Comparison of ENCODE assay signal across 16 mouse cellular contexts in the genomic region with DNA sequence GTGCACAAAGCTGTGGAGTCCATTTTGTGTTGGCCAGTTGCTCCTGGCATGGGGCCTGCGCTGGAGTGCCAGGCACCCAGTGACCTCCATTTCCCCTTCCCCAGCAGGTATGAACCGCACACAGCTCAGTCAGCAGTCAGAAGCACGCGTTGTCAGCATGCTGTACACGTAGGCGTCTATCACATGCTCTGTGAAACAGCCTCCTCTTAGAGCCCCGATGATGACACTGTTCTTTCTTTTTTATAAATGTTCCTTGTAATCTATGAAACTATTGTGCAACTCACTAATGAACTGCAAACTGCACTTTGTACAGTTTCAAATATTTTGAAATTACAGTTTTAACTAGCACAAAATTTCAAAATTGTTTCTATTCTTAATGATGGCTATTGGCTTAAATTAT. TPM values are rescaled to one million over a fixed set of nuclear protein-coding genes. Genes with fewer than 3 reads are reported as not detected.
DNase-seq lines count a peak whose midpoint lies in the region; ATAC-seq and TF ChIP-seq lines count a peak whose summit lies in the region.
"Had no signal": no experiment of that assay in that cellular context is flagged by ENCODE, and none has a peak within 500 bp of the region (broad histone marks: within the 10 kb centered on the region; RNA-seq: fewer than 3 reads in every experiment).

No protein-coding gene starts in this region.

- H3K4me2 ChIP-seq in lung, postnatal 0 days (replicated peaks; ENCODE audit: low read depth, low read length): no peak overlapping the region
- no peak overlapping the region for H3K4me2 ChIP-seq in forebrain, embryonic 14.5 days (ENCODE audit: low read length)
- H3K4me2 ChIP-seq: hindbrain, embryonic 14.5 days; liver, embryonic 12.5 days; midbrain, embryonic 12.5 days had no signal

- peaks cover 19% of the 10 kb centered on the region for H3K36me3 ChIP-seq in lung, postnatal 0 days (ENCODE audit: insufficient read depth, low read length)
- H3K36me3 ChIP-seq in forebrain, embryonic 14.5 days (ENCODE audit: control insufficient read depth, insufficient read depth, low read length): peaks cover 71% of the 10 kb centered on the region

- peak; percentile 66 for TF ChIP-seq EP300 in lung, postnatal 0 days (IDR thresholded peaks at IDR 0.05)

- H3K9ac ChIP-seq in lung, postnatal 0 days (replicated peaks; ENCODE audit: low read depth): no peak overlapping the region
- no peak overlapping the region for H3K9ac ChIP-seq in forebrain, embryonic 14.5 days (ENCODE audit: low read length)
- H3K9ac ChIP-seq: hindbrain, embryonic 14.5 days; liver, embryonic 12.5 days; midbrain, embryonic 12.5 days had no signal

- H3K4me3 ChIP-seq in lung, postnatal 0 days (ENCODE audit: low read depth, low read length): no peak overlapping the region
- no peak overlapping the region for H3K4me3 ChIP-seq in lung, adult 2 months (replicated peaks; ENCODE audit: extremely low read depth, low read depth, low read length)
- no peak overlapping the region for H3K4me3 ChIP-seq in forebrain, embryonic 14.5 days (ENCODE audit: low read depth, low read length)
- H3K4me3 ChIP-seq: embryonic facial prominence, embryonic 10.5 days; erythroblast, embryonic 14.5 days; liver, embryonic 12.5 days; midbrain, embryonic 12.5 days had no signal

- no peak for TF ChIP-seq POLR2A in lung, adult 2 months (IDR thresholded peaks at IDR 0.05; ENCODE audit: borderline replicate concordance, extremely low read depth, low read depth, low read length)

- H3K9me3 ChIP-seq in lung, postnatal 0 days (ENCODE audit: low read length): no peaks in the 10 kb centered on the region
- H3K9me3 ChIP-seq in forebrain, embryonic 14.5 days (replicated peaks; ENCODE audit: control insufficient read depth, low read length): no peaks in the 10 kb centered on the region
- H3K9me3 ChIP-seq: embryonic facial prominence, embryonic 10.5 days; liver, embryonic 12.5 days; midbrain, embryonic 12.5 days had no signal

- H3K4me1 ChIP-seq in lung, postnatal 0 days (ENCODE audit: insufficient read depth, low read depth, low read length): no peaks in the 10 kb centered on the region
- no peaks in the 10 kb centered on the region for H3K4me1 ChIP-seq in lung, adult 2 months (ENCODE audit: control insufficient read depth, insufficient read depth, low read length)
- no peaks in the 10 kb centered on the region for H3K4me1 ChIP-seq in forebrain, embryonic 14.5 days (ENCODE audit: control insufficient read depth, insufficient read depth, low read length)
- H3K4me1 ChIP-seq: liver, embryonic 12.5 days; midbrain, embryonic 12.5 days had no signal

- intact Hi-C loops in heart, postnatal 14 days (cut with DNase I): no loop called here

- DNase-seq in heart, postnatal 14 days: peak; percentile 6 to 16
- no peak for DNase-seq in heart, adult 8-10 months (ENCODE audit: low spot score)
- peak; percentile 81 for DNase-seq in lung, postnatal 0 days (ENCODE audit: low spot score)
- no peak for DNase-seq in lung, adult 2 months
- DNase-seq in fat pad, adult 2 months (ENCODE audit: extremely low read depth, low read depth, low spot score): peak; percentile 25
- DNase-seq in telencephalon, adult 2 months (ENCODE audit: low read depth, low spot score): peak; percentile 33
- no peak for DNase-seq in forebrain, embryonic 14.5 days (ENCODE audit: low spot score)
- DNase-seq: cerebellum, postnatal 25 days; gastrocnemius, postnatal 14 days; kidney, adult 18-20 months had no signal

- no peak for TF ChIP-seq CTCF in lung, postnatal 0 days (IDR thresholded peaks at IDR 0.05)
- no peak for TF ChIP-seq CTCF in lung, adult 2 months (IDR thresholded peaks at IDR 0.05; ENCODE audit: insufficient read depth, low read length)

- 81% methylated on average over 7 of the region's 7 CpGs for WGBS in lung, postnatal 0 days
- 78% methylated on average over 7 of the region's 7 CpGs for WGBS in lung, adult 2 months
- 92% methylated on average over 7 of the region's 7 CpGs for WGBS in forebrain, embryonic 14.5 days

- H3K27ac ChIP-seq in lung, postnatal 0 days (ENCODE audit: low read length): no peak overlapping the region
- H3K27ac ChIP-seq in forebrain, embryonic 14.5 days (ENCODE audit: low read depth, low read length): no peak overlapping the region
- H3K27ac ChIP-seq: embryonic facial prominence, embryonic 10.5 days; hindbrain, embryonic 14.5 days; liver, embryonic 12.5 days; midbrain, embryonic 12.5 days; stomach, postnatal 0 days had no signal

- peak; percentile 78 for ATAC-seq in lung, postnatal 0 days
- ATAC-seq in forebrain, embryonic 14.5 days: no peak
- ATAC-seq: liver, embryonic 12.5 days had no signal

- H3K27me3 ChIP-seq in lung, postnatal 0 days (replicated peaks; ENCODE audit: insufficient read depth, low read length): no peaks in the 10 kb centered on the region
- no peaks in the 10 kb centered on the region for H3K27me3 ChIP-seq in forebrain, embryonic 14.5 days (replicated peaks; ENCODE audit: control insufficient read depth, insufficient read depth, low read length)
- H3K27me3 ChIP-seq: liver, embryonic 12.5 days; midbrain, embryonic 12.5 days had no signal

RNA-seq across cellular contexts. Expression of a gene that starts 39.3 kb away (rescaled TPM):
- 10 to 100 TPM; 11.8 to 13.7 TPM for total RNA-seq in heart, postnatal 14 days (2021)
- 10 to 100 TPM in 3 of 4 experiments, 1 to 10 TPM in 1; 7.3 to 12.9 (median 11.5) TPM for total RNA-seq in heart, adult 8-10 months (2022)
- 17.7 and 18.8 TPM in 2 replicates for polyA plus RNA-seq in lung, postnatal 0 days (2015; fragmentation: Nextera tagmentation; extraction: Ambion mirVana)
- 13.6 and 15.5 TPM in 2 replicates for polyA plus RNA-seq in lung, adult 2 months (2012; rRNA removed)
- polyA plus RNA-seq in forebrain, embryonic 14.5 days (2014; fragmentation: Nextera tagmentation; extraction: Ambion mirVana): 43.7 and 43.8 TPM in 2 replicates

RNA-seq across cellular contexts. Expression of a gene that starts 39.4 kb away (rescaled TPM):
- 10 to 100 TPM; 12.1 to 13.6 TPM for total RNA-seq in heart, postnatal 14 days (2021)
- 1 to 10 TPM; 7.6 to 9.3 (median 7.8) TPM for total RNA-seq in heart, adult 8-10 months (2022)
- 21.3 and 22.8 TPM in 2 replicates for polyA plus RNA-seq in lung, postnatal 0 days (2015; fragmentation: Nextera tagmentation; extraction: Ambion mirVana)
- polyA plus RNA-seq in lung, adult 2 months (2012; rRNA removed): 10.8 and 14.7 TPM in 2 replicates
- polyA plus RNA-seq in forebrain, embryonic 14.5 days (2014; fragmentation: Nextera tagmentation; extraction: Ambion mirVana): 46.6 and 51.3 TPM in 2 replicates

Comparison
In these comparisons a context has a peak if more than half of its experiments do, and no peak if none do; other contexts are left out.
1. DNase-seq: peak in heart, postnatal 14 days (2 of 2), lung, postnatal 0 days (single experiment), fat pad, adult 2 months (single experiment) and telencephalon, adult 2 months (single experiment); none in heart, adult 8-10 months (single experiment), lung, adult 2 months (single experiment) and forebrain, embryonic 14.5 days (single experiment).